In the genomic region with DNA sequence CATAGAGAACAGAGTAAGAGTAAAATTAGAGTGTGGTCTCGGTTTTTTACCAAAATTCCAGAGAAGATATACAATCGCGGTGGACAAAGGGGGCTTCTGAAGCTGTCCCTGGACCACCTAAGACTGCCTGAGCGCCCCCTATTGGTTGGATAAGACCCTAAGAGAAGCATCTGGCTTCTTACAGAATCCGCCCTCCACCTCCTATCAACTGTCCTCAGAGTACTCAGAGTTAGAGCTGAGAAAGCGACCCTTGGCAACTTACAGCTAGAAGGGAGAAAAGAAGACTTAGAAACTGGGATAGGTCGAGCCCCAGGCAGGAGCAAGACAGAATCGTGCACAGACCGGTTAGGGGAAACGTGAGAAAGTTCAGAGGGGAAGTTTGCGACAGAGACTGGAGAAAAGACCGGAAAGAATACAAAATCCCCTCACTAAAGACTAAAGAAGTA, we compare ENCODE assay signal across 7 mouse cellular contexts. TPM values are rescaled to one million over a fixed set of nuclear protein-coding genes. Genes with fewer than 3 reads are reported as not detected.
DNase-seq lines count a peak whose midpoint lies in the region; ATAC-seq and TF ChIP-seq lines count a peak whose summit lies in the region.

No protein-coding gene starts in this region.

- TF ChIP-seq CTCF in E14TG2a.4 (conservative IDR thresholded peaks at IDR 0.05; ENCODE audit: low read length): peak; percentile 29; the same call in 1 of the 2 replicates

- peak; percentile 77 to 78 for DNase-seq in B cell, adult 2 months
- DNase-seq in forebrain, embryonic 11.5 days (ENCODE audit: low spot score): no peak
- DNase-seq in kidney, postnatal 10 days: peak; percentile 21
- peak; percentile 91 for DNase-seq in midbrain, embryonic 11.5 days (ENCODE audit: low spot score, missing footprints)
- DNase-seq in thymus, postnatal 4 days: peak; percentile 65
- DNase-seq in layer of hippocampus, adult 9-10 months (ENCODE audit: low spot score): no peak

- H3K9ac ChIP-seq in forebrain, embryonic 11.5 days (ENCODE audit: low read length): peak overlapping the region; percentile 39
- H3K9ac ChIP-seq in midbrain, embryonic 11.5 days (ENCODE audit: low read length): peak overlapping the region; percentile 57; the same call in 1 of the 2 replicates

- H3K4me1 ChIP-seq in E14TG2a.4 (replicated peaks; ENCODE audit: low read depth, low read length): peaks cover 10% of the 10 kb centered on the region
- peaks cover 3% of the 10 kb centered on the region; the same call in 1 of the 2 replicates for H3K4me1 ChIP-seq in forebrain, embryonic 11.5 days (replicated peaks; ENCODE audit: control insufficient read depth, insufficient read depth, low read length)
- peaks cover 4% of the 10 kb centered on the region; the same call in 1 of the 2 replicates for H3K4me1 ChIP-seq in midbrain, embryonic 11.5 days (ENCODE audit: control insufficient read depth, insufficient read depth, low read length)

- H3K4me2 ChIP-seq in forebrain, embryonic 11.5 days (ENCODE audit: low read depth, low read length, severe bottlenecking): peak overlapping the region; percentile 99
- H3K4me2 ChIP-seq in midbrain, embryonic 11.5 days: peak overlapping the region; percentile 93

- ATAC-seq in forebrain, embryonic 11.5 days (replicated peaks; ENCODE audit: low FRiP score): no peak
- ATAC-seq in midbrain, embryonic 11.5 days (ENCODE audit: low FRiP score): no peak

- WGBS in forebrain, embryonic 11.5 days: 12% methylated on average over 12 of the region's 12 CpGs
- 8% methylated on average over 12 of the region's 12 CpGs for WGBS in midbrain, embryonic 11.5 days

- H3K27ac ChIP-seq in forebrain, embryonic 11.5 days (ENCODE audit: low read depth, low read length): no peak overlapping the region
- no peak overlapping the region for H3K27ac ChIP-seq in midbrain, embryonic 11.5 days (ENCODE audit: low read depth, low read length)

- H3K4me3 ChIP-seq in E14TG2a.4 (replicated peaks; ENCODE audit: low read length): peak overlapping the region; percentile 81
- peak overlapping the region; percentile 49 for H3K4me3 ChIP-seq in forebrain, embryonic 11.5 days (ENCODE audit: low read depth, low read length)
- H3K4me3 ChIP-seq in midbrain, embryonic 11.5 days (ENCODE audit: low read depth, low read length): peak overlapping the region; percentile 44

- no peaks in the 10 kb centered on the region for H3K36me3 ChIP-seq in E14TG2a.4 (ENCODE audit: insufficient read depth, low read length)
- H3K36me3 ChIP-seq in forebrain, embryonic 11.5 days (ENCODE audit: control insufficient read depth, insufficient read depth, low read length): no peaks in the 10 kb centered on the region
- no peaks in the 10 kb centered on the region for H3K36me3 ChIP-seq in midbrain, embryonic 11.5 days (ENCODE audit: control insufficient read depth, insufficient read depth, low read length)

- H3K9me3 ChIP-seq in E14TG2a.4 (ENCODE audit: low read length): no peaks in the 10 kb centered on the region
- no peaks in the 10 kb centered on the region for H3K9me3 ChIP-seq in forebrain, embryonic 11.5 days (ENCODE audit: control insufficient read depth, low read length)
- no peaks in the 10 kb centered on the region for H3K9me3 ChIP-seq in midbrain, embryonic 11.5 days (ENCODE audit: control insufficient read depth, low read length)

- H3K27me3 ChIP-seq in E14TG2a.4 (ENCODE audit: insufficient read depth, low read length): peaks cover 69% of the 10 kb centered on the region
- peaks cover 2% of the 10 kb centered on the region; the same call in 1 of the 2 replicates for H3K27me3 ChIP-seq in forebrain, embryonic 11.5 days (ENCODE audit: control insufficient read depth, insufficient read depth, low read length)
- no peaks in the 10 kb centered on the region; the same call in 1 of the 2 replicates for H3K27me3 ChIP-seq in midbrain, embryonic 11.5 days (ENCODE audit: control insufficient read depth, insufficient read depth, low read length)

RNA-seq across cellular contexts. Expression of a gene that starts 0.5 kb away (rescaled TPM):
- polyA plus RNA-seq in forebrain, embryonic 11.5 days (2014; fragmentation: Nextera tagmentation; extraction: Ambion mirVana): 3.0 and 3.3 TPM in 2 replicates
- 3.4 and 4.6 TPM in 2 replicates for polyA plus RNA-seq in midbrain, embryonic 11.5 days (2014; fragmentation: Nextera tagmentation; extraction: Ambion mirVana)

Comparison
In these comparisons a context has a peak if more than half of its experiments do, and no peak if none do; other contexts are left out.
1. DNase-seq: peak in B cell, adult 2 months (2 of 2), kidney, postnatal 10 days (single experiment), midbrain, embryonic 11.5 days (single experiment) and thymus, postnatal 4 days (single experiment); none in forebrain, embryonic 11.5 days (single experiment) and layer of hippocampus, adult 9-10 months (single experiment).
2. Peak in every context shown above with its lines, with median percentiles within 50 percentile points of each other: H3K4me3 ChIP-seq.